Mouse (Mus musculus) midbrain, embryonic 15.5 days (tissue): ENCODE data around the gene Lta. TPM values are rescaled to one million over a fixed set of nuclear protein-coding genes. Genes with fewer than 3 reads are reported as not detected.

ENCODE experiments used
- ATAC-seq: fragments of 200-750 bp; cut with Nextera tagmentation; replicated peaks from 2 replicates; pipeline ENCODE4 v1.8.0; 2017; ENCODE audit warnings: moderate TSS enrichment
- H3K27ac ChIP-seq: fragments of 300-500 bp; sonication (generic); 2 replicates; pipeline ENCODE4 v1.5.1; 2015; ENCODE audit warnings: mild to moderate bottlenecking, inconsistent platforms
- H3K27me3 ChIP-seq: fragments of 300-500 bp; sonication (generic); replicated peaks from 2 replicates; pipeline ENCODE4 v1.6.1; 2015; ENCODE audit warnings: inconsistent platforms
- H3K36me3 ChIP-seq: fragments of 300-500 bp; sonication (generic); replicated peaks from 2 replicates; pipeline ENCODE4 v1.6.1; 2015; ENCODE audit warnings: inconsistent platforms
- H3K4me1 ChIP-seq: fragments of 300-500 bp; sonication (generic); 2 replicates; pipeline ENCODE4 v1.6.1; 2015; ENCODE audit warnings: inconsistent platforms
- H3K4me2 ChIP-seq: fragments of 300-500 bp; sonication (generic); 2 replicates; pipeline ENCODE4 v1.6.1; 2015; ENCODE audit warnings: inconsistent platforms, mild to moderate bottlenecking, moderate library complexity
- H3K4me3 ChIP-seq: fragments of 300-500 bp; sonication (generic); 2 replicates; pipeline ENCODE4 v1.5.1; 2015; ENCODE audit warnings: mild to moderate bottlenecking, inconsistent platforms
- H3K9ac ChIP-seq: fragments of 300-500 bp; sonication (generic); 2 replicates; pipeline ENCODE4 v1.6.1; 2015; ENCODE audit warnings: mild to moderate bottlenecking, inconsistent platforms
- H3K9me3 ChIP-seq: fragments of 300-500 bp; sonication (generic); 2 replicates; pipeline ENCODE4 v1.6.1; 2016; ENCODE audit warnings: inconsistent platforms
- WGBS: fragments of 180-500 bp; shearing (Covaris S2); methylation state at CpG from one replicate; pipeline ENCODE4 v1.1.7; 2015; ENCODE audit warnings: mixed read lengths; 5-methylcytosine and 5-hydroxymethylcytosine counted together
- polyA plus RNA-seq: library from polyadenylated mRNA; unstranded; fragments of >200 nt; fragmentation: Nextera tagmentation; extraction: Ambion mirVana; gene quantifications from 2 replicates; pipeline ENCODE4 v1.2.1, GENCODE M21; 2015

Gene Lta
- polyA plus RNA-seq: 0.32 and 0.69 TPM in 2 replicates

DNA sequence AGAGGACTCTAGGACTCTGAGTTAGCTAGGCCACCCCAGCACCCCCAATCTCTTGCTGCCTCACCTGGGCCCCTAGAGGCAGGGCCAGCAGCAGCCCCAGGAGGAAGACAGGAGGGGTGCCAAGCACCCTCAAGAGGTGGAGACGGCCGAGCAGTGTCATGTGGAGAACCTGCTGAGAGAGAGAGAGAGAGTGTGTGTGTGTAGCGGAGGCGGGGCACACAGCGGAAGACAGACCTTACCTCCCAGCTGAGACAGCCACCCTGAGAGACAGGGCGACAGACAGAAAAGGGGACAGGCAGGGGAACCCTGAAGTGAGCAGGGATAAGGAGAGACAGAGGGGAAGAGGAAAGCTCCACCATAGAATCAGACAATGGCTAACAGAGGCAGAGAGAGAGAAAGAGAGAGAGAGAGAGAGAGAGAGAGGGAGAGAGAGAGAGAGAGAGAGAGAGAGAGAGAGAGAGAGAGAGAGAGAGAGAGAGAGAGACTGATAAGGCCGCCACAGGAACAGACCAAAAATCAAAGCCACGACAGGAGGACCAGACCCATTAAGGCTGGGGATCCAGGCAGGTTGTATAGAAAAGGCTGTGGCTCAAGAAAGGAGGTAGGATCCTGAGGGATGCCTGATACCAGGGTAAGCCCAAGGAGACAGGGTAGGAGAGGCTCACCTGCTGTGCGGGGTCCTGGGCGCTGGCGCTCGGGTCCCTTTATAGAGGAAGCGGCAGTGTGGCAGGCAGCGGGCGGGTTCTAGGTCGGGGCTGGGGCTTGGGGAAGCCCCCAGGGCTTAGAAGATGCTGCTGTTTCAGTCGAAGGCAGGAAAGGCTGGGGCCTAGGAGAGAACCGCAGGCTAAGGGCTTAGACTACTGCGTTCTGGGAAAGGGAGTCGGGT, at the start of gene Lta:
Lta (minus strand) TSS at position 858 of the 886 bp plus-strand sequence.
- ATAC-seq: no peak
- H3K4me1 ChIP-seq: no peaks in the 10 kb centered on the region
- peaks cover 4% of the 10 kb centered on the region; the same call in 1 of the 2 replicates for H3K27me3 ChIP-seq
- H3K4me2 ChIP-seq: no peak within 1 kb of the TSS
- H3K36me3 ChIP-seq: no peaks in the 10 kb centered on the region
- no peak within 1 kb of the TSS for H3K9ac ChIP-seq
- H3K27ac ChIP-seq: no peak within 1 kb of the TSS
- no peak within 1 kb of the TSS for H3K4me3 ChIP-seq
- H3K9me3 ChIP-seq: no peaks in the 10 kb centered on the region
- WGBS: 31% methylated on average over 20 of the region's 20 CpGs

DNA sequence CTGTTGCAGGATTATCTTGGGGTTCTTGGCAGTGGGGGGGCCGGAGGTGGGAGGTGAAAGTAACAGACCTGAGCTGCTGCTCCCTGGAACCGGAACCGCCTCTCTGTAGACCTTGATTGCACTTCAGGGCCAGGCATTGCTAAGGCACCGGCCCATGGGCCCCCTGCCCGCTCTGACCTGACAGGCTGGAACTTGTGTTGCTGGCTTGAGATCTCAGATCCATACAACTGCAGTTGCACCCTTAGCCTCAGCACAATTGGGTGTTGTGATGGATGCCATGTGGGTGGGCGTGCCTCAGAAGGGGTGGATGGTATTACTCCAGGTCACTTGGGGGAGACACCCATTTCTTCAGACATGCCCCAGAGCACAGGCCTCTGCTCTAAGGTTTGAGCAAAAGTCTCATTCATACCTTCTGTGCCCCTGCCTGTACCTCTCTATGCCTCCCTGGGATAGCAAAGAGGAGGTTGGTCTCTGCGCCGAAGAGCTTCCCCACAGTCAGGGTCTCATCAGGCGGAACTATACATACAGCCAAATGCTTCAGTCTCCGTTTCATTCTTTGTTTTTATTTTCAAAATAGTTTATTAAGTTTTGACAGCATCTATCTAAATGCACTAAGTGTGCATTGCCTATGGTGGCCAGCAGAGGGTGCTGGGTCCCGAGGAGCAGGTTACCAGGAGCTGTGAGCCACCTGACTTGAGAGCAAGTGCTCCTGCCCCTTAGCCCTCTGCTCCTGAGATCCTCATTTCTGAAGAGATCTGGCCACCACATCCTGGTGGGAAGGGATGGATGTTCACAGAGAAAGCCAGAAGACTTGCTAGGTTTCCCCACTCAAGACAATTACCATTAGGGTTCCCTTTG, 49.3 kb upstream of the Lta start:
- H3K36me3 ChIP-seq: peaks cover 45% of the 10 kb centered on the region
- no peaks in the 10 kb centered on the region for H3K27me3 ChIP-seq
- no peak overlapping the region for H3K4me2 ChIP-seq
- H3K9me3 ChIP-seq: no peaks in the 10 kb centered on the region
- H3K4me3 ChIP-seq: no peak overlapping the region
- H3K4me1 ChIP-seq: 0 out of 2 replicates have a peak, but pooled peaks cover 4% of the 10 kb centered on the region
- H3K27ac ChIP-seq: no peak overlapping the region
- peak; percentile 30 for ATAC-seq
- WGBS: 58% methylated on average over 11 of the region's 11 CpGs
- H3K9ac ChIP-seq: no peak overlapping the region

DNA sequence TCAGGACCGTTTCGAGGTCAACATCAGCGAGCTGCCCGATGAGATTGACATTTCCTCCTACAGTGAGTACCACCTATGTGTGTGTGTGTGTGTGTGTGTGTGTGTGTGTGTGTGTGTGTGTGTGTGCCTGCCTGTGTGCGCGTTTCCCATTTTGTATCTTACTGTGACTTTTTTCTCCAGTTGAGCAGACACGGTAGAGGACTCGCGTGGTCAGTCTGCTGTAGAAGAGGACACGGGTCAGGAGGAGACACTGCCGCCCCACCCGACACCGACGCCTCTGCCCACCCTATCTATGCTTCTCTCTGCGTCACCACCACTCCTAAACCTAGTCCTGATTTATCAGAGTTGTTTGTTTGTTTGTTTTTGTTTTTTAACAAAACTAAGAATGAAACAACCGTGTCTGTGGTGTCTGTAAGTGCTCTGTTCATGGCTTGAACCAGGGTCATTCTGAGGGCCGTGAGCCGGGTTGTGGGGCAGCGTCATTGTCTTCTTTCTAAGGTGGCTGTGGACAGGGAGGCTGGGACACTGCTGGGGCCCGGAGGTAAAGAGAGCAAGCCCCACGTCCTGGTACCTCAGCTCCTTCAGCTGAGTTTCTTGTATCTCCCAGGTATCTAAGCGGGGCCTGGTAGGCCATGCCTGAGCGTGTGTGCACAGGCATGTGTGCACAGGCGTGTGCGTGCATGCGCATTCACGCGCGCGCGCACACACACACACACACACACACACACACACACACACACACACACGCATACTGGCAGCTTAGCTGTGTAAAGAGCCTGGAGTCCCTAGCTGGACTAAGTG, 48.3 kb upstream of the Lta start:
- H3K9ac ChIP-seq: no peak overlapping the region
- H3K4me2 ChIP-seq: no peak overlapping the region
- H3K4me1 ChIP-seq: 0 out of 2 replicates have a peak, but pooled peaks cover 4% of the 10 kb centered on the region
- H3K27me3 ChIP-seq: no peaks in the 10 kb centered on the region
- H3K9me3 ChIP-seq: no peaks in the 10 kb centered on the region
- H3K27ac ChIP-seq: no peak overlapping the region
- ATAC-seq: peak; percentile 4; the same call in 1 of the 2 replicates
- WGBS: 87% methylated on average over 32 of the region's 32 CpGs
- H3K4me3 ChIP-seq: no peak overlapping the region
- H3K36me3 ChIP-seq: peaks cover 55% of the 10 kb centered on the region

DNA sequence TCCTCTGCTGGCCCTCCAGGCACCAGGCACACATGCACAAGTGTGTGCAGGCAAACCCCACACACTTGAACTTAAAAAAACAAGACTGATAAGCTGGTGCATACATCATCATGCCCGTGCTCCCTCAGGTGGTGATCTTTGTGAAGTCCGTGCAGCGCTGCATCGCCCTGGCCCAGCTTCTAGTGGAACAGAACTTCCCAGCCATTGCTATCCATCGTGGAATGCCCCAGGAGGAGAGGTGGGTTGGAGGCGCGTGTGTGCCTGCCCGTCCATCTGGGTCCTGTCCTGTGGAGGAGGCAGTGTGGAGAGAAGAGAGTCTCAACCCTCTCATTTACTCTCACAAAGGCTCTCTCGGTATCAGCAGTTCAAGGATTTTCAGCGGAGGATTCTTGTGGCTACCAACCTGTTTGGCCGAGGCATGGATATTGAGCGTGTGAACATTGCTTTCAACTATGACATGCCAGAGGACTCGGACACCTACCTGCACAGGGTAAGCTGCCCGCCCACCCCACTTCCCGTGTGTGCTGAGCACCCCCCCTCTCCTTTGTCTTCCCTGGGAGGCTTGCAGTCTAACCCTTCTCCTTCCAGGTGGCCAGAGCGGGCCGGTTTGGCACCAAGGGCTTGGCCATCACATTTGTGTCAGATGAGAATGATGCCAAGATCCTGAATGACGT, 47.6 kb upstream of the Lta start:
- Histone ChIP-seq H3K9ac (no peak overlapping the region), H3K27ac (no peak overlapping the region), H3K9me3 (no peaks in the 10 kb centered on the region), H3K4me2 (no peak overlapping the region), H3K4me1 (0 out of 2 replicates have a peak, but pooled peaks cover under 1% of the 10 kb centered on the region), H3K4me3 (no peak overlapping the region), H3K27me3 (no peaks in the 10 kb centered on the region), H3K36me3 (peaks cover 62% of the 10 kb centered on the region)
- no peak for ATAC-seq
- WGBS: 86% methylated on average over 18 of the region's 18 CpGs

DNA sequence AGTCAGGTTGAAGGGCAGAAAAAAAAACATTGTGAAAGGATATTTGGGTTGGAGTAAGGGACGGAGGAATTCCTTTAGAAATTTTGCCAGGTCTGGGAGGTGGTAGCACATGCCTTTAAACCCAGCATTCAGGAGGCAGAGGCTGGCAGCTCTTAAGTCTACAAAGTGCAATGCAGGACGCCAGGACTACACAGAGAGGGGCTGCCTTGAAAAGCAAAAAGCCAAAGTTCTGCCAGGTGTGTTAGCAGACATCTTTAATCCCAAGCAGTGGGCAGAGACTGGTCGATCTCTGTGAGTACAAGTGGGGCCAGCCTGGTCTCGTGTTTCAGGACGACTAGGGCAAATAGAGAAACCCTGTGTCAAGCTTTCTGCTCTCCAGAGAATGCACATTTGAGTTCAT, 46.8 kb upstream of the Lta start:
- no peak overlapping the region for H3K4me2 ChIP-seq
- H3K4me3 ChIP-seq: no peak overlapping the region
- H3K9me3 ChIP-seq: no peaks in the 10 kb centered on the region
- H3K4me1 ChIP-seq: 0 out of 2 replicates have a peak, but pooled peaks cover 4% of the 10 kb centered on the region
- no peak for ATAC-seq
- no peak overlapping the region for H3K27ac ChIP-seq
- H3K36me3 ChIP-seq: peaks cover 69% of the 10 kb centered on the region
- no peaks in the 10 kb centered on the region for H3K27me3 ChIP-seq
- WGBS: 87% methylated on average over 5 of the region's 5 CpGs
- no peak overlapping the region for H3K9ac ChIP-seq

DNA sequence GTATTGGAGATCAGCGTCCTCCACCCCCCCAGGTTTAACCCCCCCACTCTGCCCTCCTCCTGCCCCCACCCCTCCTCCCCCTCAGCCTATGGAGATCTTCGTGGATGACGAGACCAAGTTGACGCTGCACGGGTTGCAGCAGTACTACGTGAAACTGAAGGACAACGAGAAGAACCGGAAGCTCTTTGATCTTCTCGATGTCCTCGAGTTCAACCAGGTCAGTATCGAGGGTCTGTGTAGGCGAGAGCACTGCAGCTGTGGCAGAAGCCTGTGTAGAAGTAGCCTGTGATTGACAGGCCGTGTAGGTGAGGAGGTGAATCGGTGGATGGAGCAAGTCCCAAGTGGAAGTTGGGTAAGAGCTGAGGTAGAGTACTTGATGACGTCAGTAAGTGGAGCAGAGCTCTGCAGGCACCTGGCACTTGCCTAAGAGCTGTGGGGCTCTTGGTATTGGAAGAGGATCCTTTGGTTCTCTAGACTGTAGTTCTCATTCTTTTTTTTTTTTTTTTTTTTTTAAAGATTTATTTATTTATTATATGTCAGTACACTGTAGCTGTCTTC, 46.1 kb upstream of the Lta start:
- peaks cover 7% of the 10 kb centered on the region for H3K4me1 ChIP-seq
- no peak overlapping the region for H3K4me2 ChIP-seq
- no peaks in the 10 kb centered on the region for H3K9me3 ChIP-seq
- H3K36me3 ChIP-seq: peaks cover 77% of the 10 kb centered on the region
- no peak for ATAC-seq
- H3K4me3 ChIP-seq: no peak overlapping the region
- H3K9ac ChIP-seq: no peak overlapping the region
- H3K27ac ChIP-seq: no peak overlapping the region
- WGBS: 83% methylated on average over 15 of the region's 15 CpGs
- no peaks in the 10 kb centered on the region for H3K27me3 ChIP-seq

DNA sequence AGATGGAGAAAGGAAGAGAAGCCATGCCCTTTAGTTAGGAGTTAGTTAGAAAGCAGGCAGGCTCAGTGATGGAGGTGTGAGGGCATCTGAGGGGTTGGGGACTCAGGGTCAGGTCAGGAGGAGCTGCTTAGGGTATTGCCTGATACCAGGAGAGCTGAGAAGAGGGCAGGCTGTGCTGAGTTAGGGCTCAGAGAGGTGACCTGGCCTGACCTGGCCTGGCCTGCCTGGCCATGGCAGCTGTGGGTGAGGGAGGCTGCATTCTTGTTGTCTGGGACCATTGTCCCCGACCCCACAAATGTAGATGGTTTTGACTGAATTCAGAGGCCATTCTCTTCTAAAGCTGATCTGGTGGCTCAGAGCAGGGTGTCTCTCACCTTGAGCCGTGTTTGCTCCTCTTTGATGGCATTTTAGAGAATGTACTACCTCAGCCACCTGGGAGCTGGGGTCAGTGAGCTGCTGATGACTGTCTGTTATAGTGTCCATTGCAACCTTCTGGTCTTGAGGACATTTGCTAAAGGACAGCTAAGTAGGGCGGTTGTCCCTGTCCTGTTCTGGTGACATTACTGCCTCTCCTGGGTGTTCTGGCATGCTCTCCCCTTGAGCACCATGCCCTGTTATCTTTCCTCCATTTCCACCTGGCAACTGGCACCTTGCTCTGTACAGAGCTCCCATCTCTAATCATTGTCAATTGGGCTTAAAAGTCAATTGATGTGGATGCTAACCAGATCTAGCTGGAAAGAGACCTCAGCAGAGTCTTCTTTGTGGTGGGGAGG, 45.4 kb upstream of the Lta start:
- Histone ChIP-seq H3K4me3 (no peak overlapping the region), H3K36me3 (peaks cover 84% of the 10 kb centered on the region), H3K9me3 (no peaks in the 10 kb centered on the region), H3K9ac (no peak overlapping the region), H3K27me3 (no peaks in the 10 kb centered on the region), H3K4me1 (peaks cover 14% of the 10 kb centered on the region), H3K27ac (no peak overlapping the region), H3K4me2 (no peak overlapping the region)
- WGBS: 92% methylated on average over 3 of the region's 3 CpGs
- no peak for ATAC-seq

DNA sequence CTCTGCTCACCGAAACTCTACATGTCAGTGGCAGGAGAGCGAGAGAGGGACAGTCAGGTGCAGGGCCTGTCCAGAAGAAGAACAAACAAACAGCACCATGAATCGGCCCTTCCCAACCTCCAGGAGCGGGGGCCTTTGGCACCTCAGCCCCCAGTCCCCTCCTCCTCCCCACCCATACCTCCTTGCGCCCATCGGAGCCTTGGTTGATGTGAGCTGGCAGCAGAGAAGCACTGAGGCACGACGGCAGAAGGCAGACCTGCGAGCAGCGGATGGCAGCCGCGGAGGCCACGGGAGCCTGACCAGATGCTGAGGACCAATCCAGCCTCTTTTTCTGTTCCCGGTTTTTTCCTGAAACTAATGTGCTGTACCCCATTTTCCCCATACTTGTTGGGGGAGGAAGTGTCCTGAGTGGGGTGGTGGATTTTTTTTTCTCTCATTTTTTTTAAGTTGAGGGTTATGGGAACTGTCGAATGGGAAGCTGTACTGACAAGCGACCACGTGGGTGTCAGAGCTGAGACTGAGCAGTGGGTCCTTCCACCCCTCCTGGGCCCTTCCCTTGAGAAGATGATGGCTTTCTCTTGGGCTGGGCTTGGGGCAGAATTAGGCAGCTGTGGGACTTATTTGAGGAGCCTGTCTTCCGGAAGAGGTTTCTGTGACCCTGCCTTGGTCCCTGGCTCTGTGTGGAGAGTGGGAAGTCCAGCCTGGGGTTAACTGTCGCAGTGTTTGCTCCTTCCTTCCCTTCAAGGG, 44.5 kb upstream of the Lta start:
- peaks cover 23% of the 10 kb centered on the region for H3K4me1 ChIP-seq
- peaks cover 92% of the 10 kb centered on the region for H3K36me3 ChIP-seq
- WGBS: 85% methylated on average over 19 of the region's 19 CpGs
- H3K27ac ChIP-seq: no peak overlapping the region
- no peak overlapping the region for H3K4me3 ChIP-seq
- H3K4me2 ChIP-seq: no peak overlapping the region
- no peaks in the 10 kb centered on the region for H3K9me3 ChIP-seq
- H3K27me3 ChIP-seq: no peaks in the 10 kb centered on the region
- no peak overlapping the region for H3K9ac ChIP-seq
- no peak for ATAC-seq

DNA sequence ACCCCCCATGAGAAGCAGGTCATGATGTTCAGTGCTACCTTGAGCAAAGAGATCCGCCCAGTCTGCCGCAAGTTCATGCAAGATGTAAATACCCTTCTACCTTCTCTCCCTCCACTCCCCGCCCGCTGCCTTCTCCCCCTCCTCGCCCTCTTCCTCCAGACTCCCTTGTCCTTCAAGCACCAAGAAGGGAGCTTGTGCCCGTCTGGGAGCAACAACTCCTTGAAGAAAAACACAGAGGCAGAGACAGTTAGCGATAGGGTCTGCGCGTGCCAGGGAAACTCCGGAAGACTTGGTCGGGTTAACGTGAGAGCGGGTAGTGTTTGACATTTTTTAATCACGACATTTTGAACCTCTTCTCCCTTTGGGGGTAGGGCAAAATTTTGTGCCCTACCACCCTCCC, 43.8 kb upstream of the Lta start:
- Histone ChIP-seq H3K27ac (no peak overlapping the region), H3K9ac (no peak overlapping the region), H3K4me3 (no peak overlapping the region), H3K9me3 (no peaks in the 10 kb centered on the region), H3K4me2 (no peak overlapping the region), H3K36me3 (peaks cover 94% of the 10 kb centered on the region), H3K4me1 (peaks cover 29% of the 10 kb centered on the region), H3K27me3 (no peaks in the 10 kb centered on the region)
- 85% methylated on average over 14 of the region's 14 CpGs for WGBS
- no peak for ATAC-seq

DNA sequence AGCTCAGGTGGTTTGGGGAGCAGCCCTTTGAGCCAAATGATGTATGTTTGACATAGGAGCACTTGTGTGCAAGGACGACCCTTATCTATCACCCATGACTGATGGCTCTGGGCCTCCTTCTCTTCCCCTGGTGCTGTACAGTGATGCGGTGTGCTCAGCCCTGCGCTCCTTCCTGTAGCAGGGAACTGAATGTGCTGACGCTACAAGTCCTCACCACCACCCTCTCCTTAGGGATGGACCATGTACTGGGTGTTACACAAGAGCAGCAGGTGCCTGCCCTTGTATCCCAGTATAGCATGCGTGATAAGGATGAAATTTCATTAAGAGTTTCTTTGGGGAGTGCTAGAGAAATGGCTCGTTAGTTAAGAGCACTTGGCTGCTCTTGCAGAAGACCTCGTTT, 42.0 kb upstream of the Lta start:
- Histone ChIP-seq H3K36me3 (peaks cover 76% of the 10 kb centered on the region), H3K9me3 (no peaks in the 10 kb centered on the region), H3K27me3 (no peaks in the 10 kb centered on the region), H3K9ac (no peak overlapping the region), H3K4me3 (no peak overlapping the region), H3K4me2 (no peak overlapping the region), H3K27ac (no peak overlapping the region), H3K4me1 (peaks cover 35% of the 10 kb centered on the region)
- 90% methylated on average over 7 of the region's 7 CpGs for WGBS
- ATAC-seq: no peak
